Mouse (Mus musculus) bone marrow macrophage, adult 2 months (primary cell): ENCODE results near the gene Slit3. TPM values are rescaled to one million over a fixed set of nuclear protein-coding genes. Genes with fewer than 3 reads are reported as not detected.

Experiments used
- H3K27ac ChIP-seq: 2 replicates; pipeline ENCODE4 v1.5.1; 2012; ENCODE audit warnings: low read depth, low read length; ENCODE audit not compliant: insufficient read depth
- H3K4me1 ChIP-seq: 2 replicates; pipeline ENCODE4 v1.6.1; 2012; ENCODE audit warnings: low read length; ENCODE audit not compliant: control insufficient read depth, insufficient read depth
- H3K4me3 ChIP-seq: 2 replicates; pipeline ENCODE4 v1.5.1; 2012; ENCODE audit warnings: mild to moderate bottlenecking, low read length, moderate library complexity; ENCODE audit not compliant: insufficient read depth
- CTCF ChIP-seq: IDR thresholded peaks from 2 replicates; pipeline ENCODE4 v1.5.1; 2012; ENCODE audit warnings: low read depth, mild to moderate bottlenecking, low read length, moderate library complexity
- POLR2A ChIP-seq: IDR thresholded peaks from 2 replicates; pipeline ENCODE4 v1.6.1; 2012; ENCODE audit warnings: mild to moderate bottlenecking, low read depth, low read length, borderline replicate concordance
- polyA plus RNA-seq: library from polyadenylated mRNA; stranded (reverse); fragments of >200 nt; gene quantifications from 2 replicates; pipeline ENCODE4 v1.2.4, GENCODE M21; 2012; ENCODE audit not compliant: missing spikeins, insufficient read depth, insufficient read length

The Slit3 gene
- polyA plus RNA-seq, 1 experiment: not detected

DNA sequence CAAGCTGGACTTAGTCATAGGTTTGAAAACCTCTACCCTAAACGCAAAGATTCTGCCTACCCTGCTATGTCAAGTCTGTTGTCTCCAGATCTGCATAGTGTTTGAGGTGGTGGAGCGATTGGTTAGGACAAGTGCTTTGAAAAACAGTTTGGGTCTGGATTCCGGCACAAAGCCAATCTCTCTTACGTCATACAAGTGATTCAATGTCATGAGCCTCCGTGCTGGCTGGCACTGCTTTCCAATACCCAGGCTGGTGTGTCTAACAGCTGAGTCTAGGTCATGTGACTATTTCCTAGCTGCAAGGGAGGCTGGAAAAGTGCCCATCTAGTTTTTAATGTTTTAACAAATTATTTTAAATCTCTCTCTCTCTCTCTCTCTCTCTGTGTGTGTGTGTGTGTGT, 196.2 kb downstream of the Slit3 start:
- H3K4me1 ChIP-seq: peaks cover 15% of the 10 kb centered on the region
- no peak overlapping the region for H3K4me3 ChIP-seq
- H3K27ac ChIP-seq: peak overlapping the region; percentile 17; the same call in 1 of the 2 replicates
- TF ChIP-seq CTCF: no peak
- TF ChIP-seq POLR2A: no peak

GRCm38 (mm10) chr11:35317775-35318432, 196.9 kb downstream of the Slit3 start:
- Histone ChIP-seq H3K4me1 (peaks cover 15% of the 10 kb centered on the region), H3K27ac (no peak overlapping the region), H3K4me3 (no peak overlapping the region)
- TF ChIP-seq POLR2A (no peak), CTCF (no peak)

GRCm38 (mm10) chr11:35318433-35319020, 197.5 kb downstream of the Slit3 start:
- no peak overlapping the region for H3K4me3 ChIP-seq
- H3K27ac ChIP-seq: no peak overlapping the region
- peaks cover 15% of the 10 kb centered on the region for H3K4me1 ChIP-seq
- no peak for TF ChIP-seq CTCF
- no peak for TF ChIP-seq POLR2A

DNA sequence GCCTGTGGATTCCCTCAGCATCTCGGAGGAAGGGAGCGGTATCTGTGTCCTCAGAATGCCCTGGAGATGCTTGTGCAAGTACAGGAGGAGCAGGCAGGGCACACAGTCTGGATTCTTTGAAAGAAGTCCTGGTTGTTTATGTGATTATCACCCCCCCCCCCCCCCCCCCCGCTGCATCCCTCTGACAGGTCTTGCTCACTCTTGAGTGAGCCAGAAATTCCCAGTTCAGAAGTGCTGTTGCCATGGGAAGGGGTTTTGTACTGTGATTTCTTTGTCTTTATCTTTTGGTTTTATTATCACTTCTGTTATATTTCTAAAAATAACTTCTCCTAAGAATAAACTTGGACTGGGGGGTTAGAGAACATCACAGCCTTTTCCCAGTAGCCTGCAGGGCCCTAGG, 199.5 kb downstream of the Slit3 start:
- TF ChIP-seq CTCF: no peak
- Histone ChIP-seq H3K4me3 (no peak overlapping the region), H3K27ac (no peak overlapping the region), H3K4me1 (peaks cover 12% of the 10 kb centered on the region)

- no peak overlapping the region for H3K4me3 ChIP-seq
- no peaks in the 10 kb centered on the region for H3K4me1 ChIP-seq
- TF ChIP-seq CTCF: no peak
- no peak for TF ChIP-seq POLR2A
- no peak overlapping the region for H3K27ac ChIP-seq
These were observed 203.4 kb downstream of the Slit3 start for GRCm38 (mm10) chr11:35324397-35324796.

DNA sequence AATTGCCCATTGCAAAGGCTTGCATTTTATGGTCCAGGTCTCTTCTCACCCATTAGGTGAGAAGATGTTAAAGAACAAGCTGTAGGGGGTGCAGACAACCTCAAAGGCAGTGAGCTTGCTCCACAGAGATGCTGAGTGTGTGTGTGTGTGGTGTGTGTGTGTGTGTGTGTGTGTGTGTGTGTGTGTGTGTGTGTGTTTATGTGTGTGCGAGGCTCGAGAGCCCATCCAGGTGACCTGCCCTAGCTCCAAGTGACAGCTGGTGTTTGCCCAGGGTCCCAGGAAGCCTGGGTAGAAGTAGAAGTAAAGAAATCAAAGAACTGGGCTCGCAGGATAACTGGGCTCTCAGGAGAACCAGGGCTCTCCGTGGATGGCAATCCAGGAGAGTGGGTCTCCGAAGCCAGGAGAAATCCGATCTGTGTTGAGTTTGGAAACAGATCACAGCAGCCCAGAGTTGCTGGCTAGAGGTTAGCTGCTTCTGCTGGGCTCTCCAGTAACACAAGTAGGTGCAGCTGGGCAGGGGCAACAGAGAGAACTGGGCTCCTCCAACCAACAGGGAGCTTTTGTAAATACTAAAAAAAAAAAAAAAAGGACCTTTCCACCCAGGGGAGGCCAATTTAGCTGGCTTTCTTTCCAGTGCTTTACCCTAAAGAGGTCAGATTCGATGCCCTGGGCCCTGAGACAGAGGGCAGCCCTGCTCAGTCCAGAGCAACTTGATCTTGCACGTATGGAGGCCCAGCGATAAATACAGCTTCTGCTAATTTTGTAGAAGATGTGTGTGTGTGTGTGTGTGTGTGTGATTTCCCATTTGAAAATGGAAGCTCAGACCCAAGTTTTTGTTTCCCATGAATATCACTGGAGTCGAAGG, 204.3 kb downstream of the Slit3 start:
- Histone ChIP-seq H3K27ac (no peak overlapping the region), H3K4me1 (no peaks in the 10 kb centered on the region), H3K4me3 (no peak overlapping the region)
- TF ChIP-seq CTCF (no peak), POLR2A (no peak)

- Histone ChIP-seq H3K4me3 (no peak overlapping the region), H3K4me1 (no peaks in the 10 kb centered on the region), H3K27ac (no peak overlapping the region)
- no peak for TF ChIP-seq POLR2A
- TF ChIP-seq CTCF: no peak
These were observed 205.3 kb downstream of the Slit3 start for GRCm38 (mm10) chr11:35326346-35326745.

GRCm38 (mm10) chr11:35327899-35328298, 206.9 kb downstream of the Slit3 start:
- H3K27ac ChIP-seq: no peak overlapping the region
- TF ChIP-seq POLR2A (no peak), CTCF (no peak)
- H3K4me3 ChIP-seq: no peak overlapping the region
- no peaks in the 10 kb centered on the region for H3K4me1 ChIP-seq

- no peak overlapping the region for H3K4me3 ChIP-seq
These were observed 210.5 kb downstream of the Slit3 start for GRCm38 (mm10) chr11:35331476-35331875.

GRCm38 (mm10) chr11:35336558-35336957, 215.5 kb downstream of the Slit3 start:
- H3K4me3 ChIP-seq: no peak overlapping the region
- TF ChIP-seq POLR2A (no peak), CTCF (no peak)
- H3K4me1 ChIP-seq: no peaks in the 10 kb centered on the region
- H3K27ac ChIP-seq: no peak overlapping the region

More at GRCm38 (mm10) chr11:35331476-35331875, 210.5 kb downstream of the Slit3 start:
- no peaks in the 10 kb centered on the region for H3K4me1 ChIP-seq
- no peak overlapping the region for H3K27ac ChIP-seq
- TF ChIP-seq CTCF (no peak), POLR2A (no peak)
